ENCODE assay signal across 11 mouse cellular contexts in genomic region chr2:139696578-139696977, GRCm38 (mm10). TPM values are rescaled to one million over a fixed set of nuclear protein-coding genes. Genes with fewer than 3 reads are reported as not detected.
A peak's percentile ranks its signal among the peaks of the same experiment; 100 is the strongest.
DNase-seq lines count a peak whose midpoint lies in the region; ATAC-seq lines count a peak whose summit lies in the region.
"Had no signal": no experiment of that assay in that cellular context is flagged by ENCODE, and none has a peak within 500 bp of the region (broad histone marks: within the 10 kb centered on the region; RNA-seq: fewer than 3 reads in every experiment).

No protein-coding gene starts in this region.

- ATAC-seq in lung, embryonic 16.5 days (ENCODE audit: low read depth) = peak; percentile 26; the same call in 1 of the 2 replicates
- no peak for ATAC-seq in kidney, embryonic 16.5 days (ENCODE audit: low FRiP score, low TSS enrichment)

- H3K27me3 ChIP-seq in lung, embryonic 16.5 days (ENCODE audit: control insufficient read depth, insufficient read depth, low read depth, low read length) = no peaks in the 10 kb centered on the region
- H3K27me3 ChIP-seq in kidney, embryonic 16.5 days (ENCODE audit: insufficient read depth, low read length) = no peaks in the 10 kb centered on the region
- H3K27me3 ChIP-seq: limb, embryonic 12.5 days had no signal

- H3K4me1 ChIP-seq in lung, embryonic 16.5 days (replicated peaks; ENCODE audit: control insufficient read depth, insufficient read depth, low read length) = no peaks in the 10 kb centered on the region
- no peaks in the 10 kb centered on the region for H3K4me1 ChIP-seq in kidney, embryonic 16.5 days (ENCODE audit: insufficient read depth, low read length)
- H3K4me1 ChIP-seq: limb, embryonic 12.5 days had no signal

- peaks cover 4% of the 10 kb centered on the region; the same call in 1 of the 2 replicates for H3K36me3 ChIP-seq in lung, embryonic 16.5 days (ENCODE audit: control insufficient read depth, insufficient read depth, low read length)
- H3K36me3 ChIP-seq in kidney, embryonic 16.5 days (ENCODE audit: insufficient read depth, low read length) = peaks cover 9% of the 10 kb centered on the region

- no peak overlapping the region for H3K27ac ChIP-seq in lung, embryonic 16.5 days (ENCODE audit: low read length)
- H3K27ac ChIP-seq in kidney, embryonic 16.5 days (ENCODE audit: low read length) = no peak overlapping the region
- H3K27ac ChIP-seq: kidney, postnatal 0 days; limb, embryonic 12.5 days had no signal

- H3K4me2 ChIP-seq in lung, embryonic 16.5 days (ENCODE audit: low read depth, low read length) = no peak overlapping the region
- H3K4me2 ChIP-seq in kidney, embryonic 16.5 days (replicated peaks; ENCODE audit: low read depth, low read length) = no peak overlapping the region
- H3K4me2 ChIP-seq: limb, embryonic 12.5 days had no signal

- no peaks in the 10 kb centered on the region for H3K9me3 ChIP-seq in lung, embryonic 16.5 days (ENCODE audit: control insufficient read depth, low read length)
- H3K9me3 ChIP-seq in kidney, embryonic 16.5 days (ENCODE audit: low read length) = peaks cover 9% of the 10 kb centered on the region

- no peak overlapping the region for H3K9ac ChIP-seq in lung, embryonic 16.5 days (ENCODE audit: low read length)
- H3K9ac ChIP-seq in kidney, embryonic 16.5 days (replicated peaks; ENCODE audit: low read length) = no peak overlapping the region
- H3K9ac ChIP-seq: limb, embryonic 12.5 days had no signal

- no peak for DNase-seq in lung, postnatal 4 days
- peak; percentile 49 for DNase-seq in cerebellum, adult 18-20 months
- peak; percentile 35 to 46 for DNase-seq in cerebellum, postnatal 36 days
- peak; percentile 34 to 46 for DNase-seq in right cerebral cortex, postnatal 10 days (ENCODE audit: low spot score in 2 of 2)
- no peak for DNase-seq in adrenal gland, postnatal 14 days
- DNase-seq: lung, postnatal 10 days; retina, postnatal 1 day had no signal

- no peak overlapping the region for H3K4me3 ChIP-seq in lung, embryonic 16.5 days (ENCODE audit: low read length)
- H3K4me3 ChIP-seq in kidney, embryonic 16.5 days (ENCODE audit: low read length) = no peak overlapping the region
- H3K4me3 ChIP-seq: limb, embryonic 12.5 days had no signal

- WGBS in lung, embryonic 16.5 days = 56% methylated on average over 2 of the region's 2 CpGs
- WGBS in kidney, embryonic 16.5 days = 55% methylated on average over 2 of the region's 2 CpGs

RNA-seq across cellular contexts. Expression of gene Ism1, which starts 18.6 kb away (rescaled TPM):
- polyA plus RNA-seq in lung, embryonic 16.5 days (2015; fragmentation: Nextera tagmentation; extraction: Ambion mirVana) = 11.4 and 11.5 TPM in 2 replicates
- polyA plus RNA-seq in kidney, embryonic 16.5 days (2015; fragmentation: Nextera tagmentation; extraction: Ambion mirVana) = 3.5 TPM in 2 replicates
- 35.5 and 37.0 TPM in 2 replicates for total RNA-seq in adrenal gland, postnatal 14 days (2021)

Comparison
In these comparisons a context has a peak if more than half of its experiments do, and no peak if none do; other contexts are left out.
1. DNase-seq: peak in cerebellum, adult 18-20 months (2 of 2), cerebellum, postnatal 36 days (2 of 2) and right cerebral cortex, postnatal 10 days (2 of 2); none in lung, postnatal 4 days (0 of 2) and adrenal gland, postnatal 14 days (single experiment).